Mouse (Mus musculus): Measurements from ENCODE around the gene Ube3c. TPM values are rescaled to one million over a fixed set of nuclear protein-coding genes. Genes with fewer than 3 reads are reported as not detected.
A peak's percentile ranks its signal among the peaks of the same experiment; 100 is the strongest.

Gene Ube3c
- total and polyA plus RNA-seq, 2 experiments from 2014 or later, result 17.0 to 43.2 TPM

DNA sequence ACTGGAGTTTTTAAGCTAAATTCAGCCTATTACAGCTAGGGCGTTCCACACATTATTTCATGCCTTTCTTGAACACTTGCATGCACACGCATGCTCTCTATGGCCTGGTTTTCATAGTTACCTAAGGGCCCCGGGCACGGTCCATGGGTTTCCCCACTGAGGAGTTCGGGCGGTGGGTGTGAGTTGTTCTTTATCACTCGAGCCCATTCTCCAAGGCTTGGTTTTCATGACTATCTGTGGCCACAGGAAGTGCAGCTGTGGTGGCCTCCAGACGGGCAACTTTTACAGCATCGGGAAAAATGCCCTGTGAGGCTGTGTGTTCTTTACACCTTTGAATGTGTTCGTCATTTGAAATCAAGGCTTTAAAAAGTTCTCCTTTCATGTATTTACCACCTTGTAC, 56.6 kb downstream of the Ube3c start:
- no peak overlapping the region for H3K4me3 ChIP-seq (ENCODE audit: low read depth, low read length)
- no peak for TF ChIP-seq CTCF (IDR thresholded peaks at IDR 0.05; ENCODE audit: low read depth)
- no peak for TF ChIP-seq EP300 (IDR thresholded peaks at IDR 0.05; ENCODE audit: low read depth)
- no peak overlapping the region for H3K27ac ChIP-seq (ENCODE audit: low read depth)
- H3K9ac ChIP-seq (replicated peaks; ENCODE audit: low read depth, low read length), result no peak overlapping the region
- no peak for ATAC-seq (ENCODE audit: insufficient read depth, low read depth)
- H3K27me3 ChIP-seq (ENCODE audit: control insufficient read depth, insufficient read depth, low read length), result no peaks in the 10 kb centered on the region
- H3K4me1 ChIP-seq (ENCODE audit: control insufficient read depth, insufficient read depth), result no peaks in the 10 kb centered on the region
- peaks cover 38% of the 10 kb centered on the region for H3K36me3 ChIP-seq (replicated peaks; ENCODE audit: control insufficient read depth, insufficient read depth, low read length)
- H3K4me2 ChIP-seq (ENCODE audit: low read depth, low read length), result no peak overlapping the region
- H3K9me3 ChIP-seq (replicated peaks; ENCODE audit: control insufficient read depth, low read length), result no peaks in the 10 kb centered on the region
- no peak for DNase-seq (ENCODE audit: low spot score)
- 86% methylated on average over 10 of the region's 10 CpGs for WGBS

DNA sequence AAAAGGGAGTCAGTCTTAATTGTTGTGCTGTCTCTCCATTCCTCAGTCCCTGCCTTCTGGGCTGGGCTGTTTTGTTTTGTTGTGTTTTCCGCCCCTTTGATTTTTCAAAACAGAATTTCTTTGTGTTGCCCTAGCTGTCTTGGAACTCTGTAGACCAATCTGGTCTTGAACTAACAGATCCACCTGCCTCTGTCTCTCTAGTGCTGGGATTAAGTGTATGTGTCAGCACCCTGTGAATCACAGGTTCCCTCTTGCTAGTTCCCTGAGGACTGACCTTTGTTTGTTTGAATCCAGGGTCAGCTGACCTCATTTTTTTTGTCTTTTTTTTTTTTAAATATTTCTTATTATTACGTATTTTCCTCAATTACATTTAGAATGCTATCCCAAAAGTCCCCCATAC, 60.9 kb downstream of the Ube3c start:
- H3K9ac ChIP-seq (replicated peaks; ENCODE audit: low read depth, low read length), result no peak overlapping the region
- no peak overlapping the region for H3K4me3 ChIP-seq (ENCODE audit: low read depth, low read length)
- H3K27ac ChIP-seq (ENCODE audit: low read depth), result no peak overlapping the region
- H3K27me3 ChIP-seq (ENCODE audit: control insufficient read depth, insufficient read depth, low read length), result no peaks in the 10 kb centered on the region
- 90% methylated on average over 2 of the region's 2 CpGs for WGBS
- H3K4me2 ChIP-seq (ENCODE audit: low read depth, low read length), result no peak overlapping the region
- no peaks in the 10 kb centered on the region for H3K4me1 ChIP-seq (ENCODE audit: control insufficient read depth, insufficient read depth)
- ATAC-seq (ENCODE audit: insufficient read depth, low read depth), result no peak
- no peaks in the 10 kb centered on the region for H3K9me3 ChIP-seq (replicated peaks; ENCODE audit: control insufficient read depth, low read length)
- peaks cover 34% of the 10 kb centered on the region for H3K36me3 ChIP-seq (replicated peaks; ENCODE audit: control insufficient read depth, insufficient read depth, low read length)
- TF ChIP-seq EP300 (IDR thresholded peaks at IDR 0.05; ENCODE audit: low read depth) (no peak), CTCF (IDR thresholded peaks at IDR 0.05; ENCODE audit: low read depth) (no peak)
- no peak for DNase-seq (ENCODE audit: low spot score)

DNA sequence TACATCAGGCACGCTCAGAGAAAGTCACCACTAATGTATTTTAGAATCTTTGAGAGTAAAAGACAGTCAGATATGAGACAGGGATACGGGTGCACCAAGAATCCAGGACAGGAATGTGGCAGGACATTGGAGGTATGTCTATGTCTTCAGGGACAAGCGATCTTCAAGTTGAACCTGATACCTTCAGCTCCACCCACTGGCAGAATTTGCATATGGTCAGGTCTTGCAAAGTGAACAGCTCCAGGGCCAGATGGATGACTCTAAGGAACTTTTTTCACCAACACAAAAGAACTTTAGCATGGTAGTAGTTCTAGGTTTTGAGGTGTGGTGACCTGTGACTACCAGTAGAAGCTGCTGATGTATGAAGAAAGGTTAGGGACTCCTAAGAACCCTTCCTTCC, 62.7 kb downstream of the Ube3c start:
- Histone ChIP-seq H3K9me3 (replicated peaks; ENCODE audit: control insufficient read depth, low read length) (no peaks in the 10 kb centered on the region), H3K9ac (replicated peaks; ENCODE audit: low read depth, low read length) (no peak overlapping the region), H3K4me1 (ENCODE audit: control insufficient read depth, insufficient read depth) (no peaks in the 10 kb centered on the region), H3K4me2 (ENCODE audit: low read depth, low read length) (no peak overlapping the region), H3K36me3 (replicated peaks; ENCODE audit: control insufficient read depth, insufficient read depth, low read length) (peaks cover 31% of the 10 kb centered on the region), H3K27me3 (ENCODE audit: control insufficient read depth, insufficient read depth, low read length) (no peaks in the 10 kb centered on the region), H3K27ac (ENCODE audit: low read depth) (no peak overlapping the region), H3K4me3 (ENCODE audit: low read depth, low read length) (no peak overlapping the region)
- TF ChIP-seq CTCF (IDR thresholded peaks at IDR 0.05; ENCODE audit: low read depth) (no peak), EP300 (IDR thresholded peaks at IDR 0.05; ENCODE audit: low read depth) (no peak)
- ATAC-seq (ENCODE audit: insufficient read depth, low read depth) (no peak), DNase-seq (ENCODE audit: low spot score) (no peak)
- WGBS, result 78% methylated on average over 3 of the region's 3 CpGs

DNA sequence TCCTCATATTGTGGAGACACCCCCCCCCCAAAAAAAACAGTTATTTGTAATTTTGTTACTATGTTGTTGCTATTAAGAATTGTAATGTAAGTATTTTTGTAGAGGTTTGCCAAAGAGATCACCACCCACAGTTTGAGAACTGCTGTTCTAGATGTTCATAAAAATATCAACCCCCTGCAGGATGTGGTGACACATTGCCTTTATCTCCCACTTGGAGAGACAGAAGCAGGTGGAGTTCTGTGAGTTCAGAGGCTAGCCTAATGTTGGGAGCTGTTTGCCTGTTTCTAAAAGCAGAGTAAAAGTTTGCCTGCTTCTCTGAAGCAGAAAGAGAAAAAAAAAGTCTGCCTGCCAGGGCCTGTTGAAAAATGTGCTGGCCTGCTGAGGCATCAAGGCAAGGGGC, 67.3 kb downstream of the Ube3c start:
- TF ChIP-seq CTCF (IDR thresholded peaks at IDR 0.05; ENCODE audit: low read depth) (no peak), EP300 (IDR thresholded peaks at IDR 0.05; ENCODE audit: low read depth) (no peak)
- Histone ChIP-seq H3K9me3 (replicated peaks; ENCODE audit: control insufficient read depth, low read length) (no peaks in the 10 kb centered on the region), H3K36me3 (replicated peaks; ENCODE audit: control insufficient read depth, insufficient read depth, low read length) (peaks cover 57% of the 10 kb centered on the region), H3K4me1 (ENCODE audit: control insufficient read depth, insufficient read depth) (no peaks in the 10 kb centered on the region), H3K27me3 (ENCODE audit: control insufficient read depth, insufficient read depth, low read length) (no peaks in the 10 kb centered on the region), H3K27ac (ENCODE audit: low read depth) (no peak overlapping the region), H3K4me2 (ENCODE audit: low read depth, low read length) (no peak overlapping the region), H3K9ac (replicated peaks; ENCODE audit: low read depth, low read length) (no peak overlapping the region), H3K4me3 (ENCODE audit: low read depth, low read length) (no peak overlapping the region)
- ATAC-seq (ENCODE audit: insufficient read depth, low read depth) (no peak), DNase-seq (ENCODE audit: low spot score) (no peak)

DNA sequence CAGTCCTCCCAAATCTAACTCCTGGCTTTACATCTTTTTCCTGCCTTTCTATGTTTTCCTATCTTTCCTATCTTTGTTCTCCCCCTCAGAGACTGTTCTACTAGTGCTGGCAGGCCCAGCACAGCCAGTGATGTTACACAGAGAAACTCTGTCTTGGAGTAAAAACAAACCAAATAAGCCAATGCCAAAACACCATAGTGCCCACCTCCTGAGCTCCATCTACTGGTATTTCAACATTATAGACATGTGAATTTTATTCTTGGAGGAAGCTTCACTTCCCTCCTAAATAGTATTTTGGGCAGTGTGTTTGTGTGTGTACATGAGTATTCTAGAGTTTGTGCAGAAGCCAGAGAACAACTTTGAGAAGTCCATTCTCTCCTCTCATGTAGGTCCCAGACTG, 67.8 kb downstream of the Ube3c start:
- no peak overlapping the region for H3K9ac ChIP-seq (replicated peaks; ENCODE audit: low read depth, low read length)
- TF ChIP-seq CTCF (IDR thresholded peaks at IDR 0.05; ENCODE audit: low read depth) (peak; percentile 23; the same call in 1 of the 2 replicates), EP300 (IDR thresholded peaks at IDR 0.05; ENCODE audit: low read depth) (no peak)
- no peaks in the 10 kb centered on the region for H3K4me1 ChIP-seq (ENCODE audit: control insufficient read depth, insufficient read depth)
- H3K27me3 ChIP-seq (ENCODE audit: control insufficient read depth, insufficient read depth, low read length), result no peaks in the 10 kb centered on the region
- H3K4me3 ChIP-seq (ENCODE audit: low read depth, low read length), result no peak overlapping the region
- peaks cover 53% of the 10 kb centered on the region for H3K36me3 ChIP-seq (replicated peaks; ENCODE audit: control insufficient read depth, insufficient read depth, low read length)
- no peak overlapping the region for H3K27ac ChIP-seq (ENCODE audit: low read depth)
- no peaks in the 10 kb centered on the region for H3K9me3 ChIP-seq (replicated peaks; ENCODE audit: control insufficient read depth, low read length)
- DNase-seq (ENCODE audit: low spot score), result no peak
- ATAC-seq (ENCODE audit: insufficient read depth, low read depth), result no peak
- H3K4me2 ChIP-seq (ENCODE audit: low read depth, low read length), result no peak overlapping the region

DNA sequence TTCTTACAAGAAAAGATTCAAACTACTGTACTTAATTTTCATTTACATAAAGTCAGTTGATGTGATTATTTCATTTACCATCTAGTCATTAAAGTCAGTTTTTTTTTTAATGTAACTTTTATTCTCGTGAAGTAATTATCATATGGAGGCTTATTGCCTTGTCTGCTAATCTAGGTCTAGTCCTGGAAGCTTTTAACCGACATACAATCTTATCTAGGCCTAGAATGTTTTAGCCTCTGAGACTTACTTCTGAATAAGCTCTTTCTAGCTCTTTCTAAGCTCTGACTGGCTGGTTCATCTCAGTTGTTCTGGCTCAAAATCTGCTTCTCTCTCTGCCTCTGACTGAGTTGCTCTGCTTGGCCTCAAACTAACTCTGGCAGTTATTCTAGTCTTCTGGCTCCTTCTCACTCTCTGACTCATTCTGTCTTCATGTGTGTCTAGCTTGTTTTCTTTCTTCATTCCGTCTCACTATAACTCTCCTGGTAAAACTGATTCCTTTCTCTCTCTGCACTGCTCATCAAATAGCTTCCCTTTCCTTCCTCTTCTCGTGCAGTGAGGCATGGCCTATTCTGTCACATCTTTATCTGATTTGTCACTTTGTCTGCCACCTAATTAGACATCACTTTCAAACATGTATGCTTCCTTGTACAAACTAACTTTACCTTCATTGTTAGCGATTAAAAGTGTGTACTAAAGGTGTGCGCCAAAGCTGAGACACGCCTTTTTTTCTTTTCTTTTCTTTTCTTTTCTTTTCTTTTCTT, 72.3 kb downstream of the Ube3c start:
- Histone ChIP-seq H3K4me2 (ENCODE audit: low read depth, low read length) (no peak overlapping the region), H3K27me3 (ENCODE audit: control insufficient read depth, insufficient read depth, low read length) (no peaks in the 10 kb centered on the region), H3K36me3 (replicated peaks; ENCODE audit: control insufficient read depth, insufficient read depth, low read length) (peaks cover 41% of the 10 kb centered on the region), H3K4me3 (ENCODE audit: low read depth, low read length) (no peak overlapping the region), H3K4me1 (ENCODE audit: control insufficient read depth, insufficient read depth) (no peaks in the 10 kb centered on the region), H3K27ac (ENCODE audit: low read depth) (no peak overlapping the region), H3K9me3 (replicated peaks; ENCODE audit: control insufficient read depth, low read length) (no peaks in the 10 kb centered on the region), H3K9ac (replicated peaks; ENCODE audit: low read depth, low read length) (no peak overlapping the region)
- no peak for DNase-seq (ENCODE audit: low spot score)
- WGBS, result 81% methylated on average over 7 of the region's 7 CpGs
- TF ChIP-seq CTCF (IDR thresholded peaks at IDR 0.05; ENCODE audit: low read depth) (no peak), EP300 (IDR thresholded peaks at IDR 0.05; ENCODE audit: low read depth) (no peak)
- no peak for ATAC-seq (ENCODE audit: insufficient read depth, low read depth)
